Mouse (Mus musculus) testis, adult 2 months (tissue): Measurements from ENCODE around the gene Boc.

ENCODE experiments used
- CTCF ChIP-seq: fragments of 200-500 bp; IDR thresholded peaks from 2 replicates; pipeline ENCODE4 v1.5.1; 2012; ENCODE audit warnings: low read depth, mild to moderate bottlenecking, inconsistent platforms, low read length, moderate library complexity; ENCODE audit not compliant: control insufficient read depth, insufficient read depth, insufficient replicate concordance
- POLR2A ChIP-seq: fragments of 200-500 bp; IDR thresholded peaks from 2 replicates; pipeline ENCODE4 v1.6.1; 2012; ENCODE audit warnings: low read depth, mild to moderate bottlenecking, inconsistent platforms, low read length, moderate library complexity; ENCODE audit not compliant: control insufficient read depth

- TF ChIP-seq CTCF (peak; percentile 22; the same call in 1 of the 2 replicates), POLR2A (no peak)
These were observed 123.2 kb downstream of the Boc start for GRCm38 (mm10) chr16:44435481-44435880.
